Mouse (Mus musculus) spleen, postnatal 14 days (tissue): ENCODE measurements around the gene Rnf113a2.

Experiments used
- DNase-seq, 2 experiments: peaks; one replicate each; pipeline ENCODE4 v3.0.0; 2021 to 2022; ENCODE audit warnings: low spot score in 2 of 2

Rnf113a2 gene

DNA sequence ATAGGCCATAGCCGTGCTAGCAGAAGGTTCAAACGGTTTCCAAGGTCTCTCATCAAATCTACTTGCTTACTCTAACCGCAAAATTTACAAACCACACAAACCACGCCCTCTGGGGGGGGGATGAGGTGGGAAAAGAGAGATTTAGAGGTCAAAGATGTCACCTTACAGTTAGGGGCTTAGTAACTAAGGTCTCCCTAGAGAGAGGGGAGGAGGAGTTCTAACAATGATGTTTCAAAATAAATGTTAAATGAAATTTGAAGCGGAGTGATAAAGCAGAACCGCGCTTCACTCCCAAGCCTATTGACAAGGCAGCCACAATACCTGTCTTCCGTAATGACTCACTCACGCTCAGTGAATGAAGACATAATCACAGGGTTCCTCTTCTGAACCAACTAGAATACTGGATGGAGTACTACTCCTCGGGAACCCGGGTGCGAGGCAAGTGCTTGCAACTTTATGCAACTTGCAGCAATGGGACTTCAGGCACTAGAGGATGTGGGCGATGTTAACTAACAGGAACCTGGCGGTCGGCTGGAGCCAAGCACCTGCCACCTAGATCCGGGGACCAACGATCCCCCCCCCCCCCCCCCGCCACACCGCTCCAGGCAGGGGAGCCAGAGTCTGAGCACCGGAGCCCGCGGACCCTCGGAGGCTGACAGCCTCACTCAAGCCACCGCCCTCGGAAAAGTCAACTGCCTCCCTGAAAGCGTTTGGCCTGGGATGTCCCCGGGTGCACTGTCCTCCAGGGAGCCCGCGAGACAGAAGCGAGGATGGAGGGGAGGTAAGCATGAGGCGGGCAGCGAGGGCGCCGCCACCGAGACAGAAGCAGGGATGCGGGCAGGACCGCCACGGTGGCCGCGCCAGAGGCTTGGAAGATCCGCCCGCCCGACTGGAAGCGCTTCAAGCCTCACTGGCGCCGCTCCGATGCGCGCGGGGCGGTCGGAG lies 8.8 kb upstream of the Rnf113a2 start:
- DNase-seq, result peak; percentile 21 to 60

DNA sequence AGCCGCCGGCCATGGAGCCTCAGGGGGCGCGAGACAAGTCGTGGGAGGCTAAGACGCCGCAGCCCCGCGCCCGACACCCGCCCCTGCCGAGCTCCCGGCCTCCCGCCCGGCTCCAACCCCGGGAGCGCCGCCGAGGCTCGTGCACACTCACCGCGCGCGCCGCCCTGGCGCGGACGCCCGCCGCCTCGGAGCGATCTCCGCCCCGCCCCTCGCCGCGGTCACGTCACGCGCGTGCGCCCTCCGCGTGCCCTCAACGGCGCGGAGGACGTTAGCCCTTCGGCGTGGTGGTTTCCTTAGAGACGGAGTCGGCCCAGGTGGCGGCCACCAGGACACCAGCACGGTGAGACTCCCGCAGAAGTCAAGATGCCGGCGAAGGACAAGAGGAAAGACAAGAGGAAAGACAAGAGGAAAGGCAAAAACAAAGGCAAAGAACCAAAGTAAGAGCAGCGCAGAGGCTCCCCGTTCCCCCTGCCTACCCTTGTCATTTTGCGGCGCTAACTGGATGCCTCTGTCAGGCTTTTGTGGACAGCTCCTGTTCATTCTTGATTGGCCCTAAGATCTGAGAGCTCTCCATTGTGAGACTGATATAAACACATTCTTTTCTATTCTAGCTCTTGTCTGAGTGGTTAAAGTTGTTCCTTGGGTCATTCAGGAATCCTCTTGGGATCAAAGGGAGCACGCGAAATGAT lies 8.0 kb upstream of the Rnf113a2 start, which contains the start of the genes Entpd5 and Bbof1:
TSS of gene Entpd5 (minus strand) at position 211 of the 689 bp plus-strand sequence.
TSS of gene Bbof1 (plus strand) at position 253 of the 689 bp plus-strand sequence.
- DNase-seq, result peak; percentile 78 to 89

DNA sequence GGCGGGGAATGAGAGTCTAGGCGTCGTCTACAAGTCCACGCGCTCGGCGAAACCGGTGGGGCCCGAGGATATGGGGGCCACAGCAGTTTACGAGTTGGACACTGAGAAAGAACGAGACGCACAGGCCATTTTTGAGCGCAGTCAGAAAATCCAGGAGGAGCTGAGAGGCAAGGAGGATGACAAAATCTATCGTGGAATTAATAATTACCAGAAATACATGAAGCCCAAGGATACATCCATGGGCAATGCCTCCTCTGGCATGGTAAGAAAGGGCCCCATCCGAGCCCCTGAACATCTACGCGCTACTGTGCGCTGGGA lies 568 bp downstream of the Rnf113a2 start:
- no peak for DNase-seq

GRCm38 (mm10) chr12:84423990-84424389 lies 7.0 kb downstream of the Rnf113a2 start:
- DNase-seq, result no peak

DNA sequence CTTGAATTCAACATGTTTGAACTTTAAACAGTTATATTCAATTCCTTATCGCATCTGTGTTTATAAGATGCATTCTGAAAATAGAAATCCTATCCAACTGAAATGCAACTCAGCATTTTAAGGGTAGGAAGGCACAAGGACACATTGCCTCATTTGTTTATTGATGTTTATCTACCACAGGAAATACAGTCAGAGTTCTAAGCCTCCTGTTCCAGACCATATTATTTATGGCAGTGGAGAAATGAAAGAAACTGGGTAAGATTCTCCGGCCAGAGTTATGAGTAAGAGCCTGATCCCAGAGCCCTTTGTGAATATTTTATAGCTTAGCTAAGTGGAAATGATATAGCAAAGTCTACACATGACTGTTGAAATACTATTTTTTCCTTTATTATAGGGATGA lies 12.8 kb downstream of the Rnf113a2 start:
- no peak for DNase-seq

DNA sequence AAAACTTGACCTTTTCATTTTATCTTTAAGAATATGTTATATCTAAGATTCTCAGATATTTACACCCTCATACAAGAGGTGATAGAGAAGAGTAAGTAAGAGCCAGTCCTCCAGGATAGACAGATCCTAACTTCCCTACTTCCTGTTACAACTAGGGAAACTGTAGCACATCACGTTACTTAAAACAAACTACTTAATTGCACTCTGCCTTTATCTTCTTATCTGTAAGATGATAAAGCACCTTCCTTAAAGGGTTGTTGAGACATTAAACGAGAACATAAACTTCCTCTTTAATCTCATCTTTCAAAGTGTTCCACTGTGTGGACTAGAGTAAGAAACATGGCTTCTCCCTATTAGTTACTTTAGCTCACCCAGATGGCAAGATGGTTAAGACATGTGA lies 21.7 kb downstream of the Rnf113a2 start:
- DNase-seq, result no peak

GRCm38 (mm10) chr12:84442526-84442925 lies 25.5 kb downstream of the Rnf113a2 start:
- no peak for DNase-seq

DNA sequence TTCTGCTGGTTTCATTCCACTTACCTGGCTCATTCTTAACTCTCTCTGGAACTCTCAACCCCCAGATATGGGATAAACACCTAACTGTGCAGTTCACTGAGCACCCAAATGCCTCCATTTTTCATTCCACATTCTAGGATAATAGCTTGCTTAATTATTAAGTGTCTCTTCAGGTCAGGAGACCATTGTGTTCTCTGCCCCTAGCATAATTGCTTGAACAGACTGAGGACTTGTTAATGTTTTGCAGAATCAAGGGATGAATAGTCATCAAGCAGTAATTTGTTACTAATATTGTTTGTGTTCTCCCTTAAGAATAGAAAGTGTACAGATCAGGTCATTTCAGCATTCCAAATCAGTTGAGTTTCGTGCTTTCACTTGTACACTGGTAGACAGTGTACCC lies 30.4 kb downstream of the Rnf113a2 start:
- DNase-seq, result no peak

DNA sequence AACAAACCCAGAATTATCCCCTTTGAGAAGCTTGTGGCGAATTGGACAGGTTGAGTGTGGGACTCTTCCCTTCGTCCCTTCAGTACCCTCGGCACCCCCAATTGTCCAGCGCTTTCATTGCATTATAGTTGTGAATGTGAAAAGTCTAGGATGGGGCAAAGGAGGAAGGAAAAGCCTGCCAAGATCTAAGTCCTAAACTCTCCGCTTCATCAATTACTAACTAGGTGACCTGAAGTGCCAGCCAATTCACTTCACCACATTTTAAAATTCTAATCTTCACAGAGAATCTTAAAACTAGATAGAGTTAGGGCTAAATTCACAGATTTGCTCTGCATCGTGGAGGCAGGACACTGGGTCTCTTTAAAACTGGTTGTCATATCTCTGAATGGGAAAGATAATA lies 31.2 kb downstream of the Rnf113a2 start:
- no peak for DNase-seq

DNA sequence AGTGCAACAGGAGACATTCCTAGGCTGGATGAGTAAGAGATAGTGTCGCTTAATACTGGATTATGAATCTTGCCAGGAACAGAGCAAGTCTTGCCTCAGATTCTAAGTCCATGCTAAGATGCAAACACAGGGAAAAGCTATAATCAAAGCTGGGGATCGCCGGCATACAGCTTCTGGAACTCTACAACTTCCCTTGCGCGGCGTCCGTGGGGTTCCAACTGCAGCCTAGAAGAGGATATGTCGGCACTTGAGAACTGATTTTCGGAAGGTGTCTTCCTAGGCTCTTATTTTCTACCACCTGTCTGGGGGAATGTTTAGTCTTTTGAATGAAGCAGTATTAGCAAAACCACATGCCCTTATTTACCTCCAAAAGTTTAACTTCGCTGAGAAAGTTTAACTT lies 32.9 kb downstream of the Rnf113a2 start:
- DNase-seq, result no peak

DNA sequence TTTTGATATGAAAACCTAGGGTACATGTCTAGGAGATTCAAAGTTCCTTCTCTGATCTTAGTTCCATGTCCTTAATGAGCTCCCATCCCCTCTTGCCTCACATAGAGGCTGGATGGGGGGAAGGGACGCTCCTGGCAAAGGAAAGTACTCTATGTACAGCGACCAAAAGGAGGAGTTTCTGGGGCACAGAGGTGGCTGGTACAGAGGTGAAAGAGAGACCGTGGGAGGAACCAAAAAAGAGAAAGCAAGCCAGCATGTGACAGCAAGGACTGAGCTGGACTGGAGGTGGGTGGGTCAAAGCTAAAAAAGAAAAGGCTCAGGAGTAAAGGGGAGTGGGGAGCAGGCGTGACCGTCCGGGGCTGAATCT lies 33.3 kb downstream of the Rnf113a2 start:
- DNase-seq, result peak in 1 of 2 experiments; percentile 2

DNA sequence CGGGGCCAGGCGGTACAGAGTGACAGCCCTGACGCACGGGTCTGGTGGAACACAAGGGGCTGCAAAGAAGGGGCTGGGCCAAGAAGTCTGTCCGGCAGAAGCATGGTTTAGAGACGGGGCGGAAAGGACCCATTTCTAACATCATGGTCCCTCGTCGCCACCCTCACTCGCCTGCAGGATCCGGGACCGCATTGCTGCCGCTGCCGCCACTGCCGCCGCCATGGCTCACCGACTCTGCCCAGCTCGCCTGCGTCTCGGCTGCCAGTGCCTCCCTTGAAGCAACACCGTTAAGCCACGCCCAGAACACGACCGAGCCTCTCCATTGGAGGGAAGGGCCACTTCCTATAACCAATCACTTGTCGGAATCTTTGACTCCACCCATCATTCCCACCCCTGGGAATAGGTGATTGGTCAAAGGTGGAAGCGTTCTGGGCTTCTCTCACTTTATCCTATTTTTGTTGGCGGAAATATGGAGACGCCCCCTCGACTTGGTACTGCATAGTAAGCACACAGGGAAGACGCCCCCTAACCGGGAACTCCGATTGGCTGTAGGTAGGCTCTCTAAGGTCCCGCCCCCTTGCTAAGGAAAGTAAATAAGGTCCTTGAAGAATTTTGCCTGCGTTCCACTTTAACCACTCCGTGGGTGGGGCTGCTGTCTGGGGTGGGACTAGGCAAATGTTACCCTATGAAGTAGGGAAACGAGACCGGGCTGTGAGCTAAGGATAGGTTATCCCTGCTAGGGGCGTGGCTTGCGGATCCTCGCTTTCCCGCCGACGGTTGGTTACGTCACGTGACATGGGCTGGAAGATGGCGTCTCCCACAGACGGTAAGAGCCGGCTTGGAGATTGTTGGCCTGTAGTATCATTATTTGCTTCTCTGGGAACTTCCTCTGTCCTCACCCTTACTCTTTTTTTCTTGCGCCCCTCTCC lies 34.0 kb downstream of the Rnf113a2 start, which contains the start of the genes Aldh6a1 and Lin52:
TSS of gene Aldh6a1 (minus strand) at position 287 of the 929 bp plus-strand sequence.
TSS of gene Lin52 (plus strand) at position 705 of the 929 bp plus-strand sequence.
- peak; percentile 88 to 91 for DNase-seq

GRCm38 (mm10) chr12:84451801-84452200 lies 34.8 kb downstream of the Rnf113a2 start:
- DNase-seq, result no peak

DNA sequence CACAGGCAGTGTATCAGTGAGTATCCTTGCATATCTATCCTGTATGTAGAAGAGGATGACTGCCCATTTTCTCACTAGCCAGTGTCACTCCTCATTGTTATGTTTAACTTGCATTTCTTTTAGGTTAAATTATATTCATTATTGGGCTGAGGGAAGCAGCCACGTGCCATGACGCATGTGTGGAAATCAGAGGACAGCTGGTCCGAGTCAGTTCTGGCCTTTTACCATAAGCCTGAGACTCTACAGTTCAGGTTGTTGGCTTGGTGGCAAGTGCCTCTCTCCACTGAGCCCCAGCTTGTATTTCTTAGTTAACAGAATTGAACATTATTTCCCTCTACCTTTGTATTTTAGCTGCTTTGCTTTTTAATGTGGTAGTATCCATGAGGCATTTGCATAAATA lies 39.9 kb downstream of the Rnf113a2 start:
- no peak for DNase-seq

GRCm38 (mm10) chr12:84459845-84460244 lies 42.8 kb downstream of the Rnf113a2 start:
- no peak for DNase-seq

DNA sequence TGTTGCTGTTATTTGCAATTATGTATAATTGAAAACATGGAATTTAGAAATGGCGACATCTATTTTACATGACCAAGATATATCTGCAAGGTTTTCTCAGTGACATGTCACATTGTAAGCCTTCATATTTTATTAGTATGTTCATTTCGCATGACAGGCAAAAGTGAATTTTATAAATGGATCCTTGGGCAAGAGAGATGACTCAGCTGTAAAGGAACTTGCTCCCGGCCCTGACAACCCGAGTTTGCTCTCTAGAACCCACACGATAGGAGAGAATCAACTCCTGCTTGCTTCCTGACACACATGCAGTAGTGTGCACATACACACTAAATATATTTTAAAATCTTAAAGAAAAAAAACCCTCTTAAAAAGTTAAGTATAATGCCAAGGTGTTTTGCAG lies 44.4 kb downstream of the Rnf113a2 start:
- DNase-seq, result no peak

GRCm38 (mm10) chr12:84462856-84463255 lies 45.9 kb downstream of the Rnf113a2 start:
- no peak for DNase-seq
